Mouse (Mus musculus) hindbrain, postnatal 0 days (tissue): ENCODE measurements around the gene Slc38a4. TPM values are rescaled to one million over a fixed set of nuclear protein-coding genes. Genes with fewer than 3 reads are reported as not detected.

Experiments
- ATAC-seq: fragments of 200-750 bp; cut with Nextera tagmentation; 2 replicates; pipeline ENCODE4 v1.8.0; 2017; ENCODE audit warnings: mild to moderate bottlenecking, moderate TSS enrichment, moderate library complexity
- DNase-seq: peaks from one replicate; pipeline ENCODE4 v3.0.0-alpha.2; 2015; ENCODE audit warnings: low spot score
- H3K27ac ChIP-seq: fragments of 300-500 bp; sonication (generic); 2 replicates; pipeline ENCODE4 v1.5.1; 2014; ENCODE audit warnings: mild to moderate bottlenecking
- H3K27me3 ChIP-seq: fragments of 300-500 bp; sonication (generic); 2 replicates; pipeline ENCODE4 v1.6.1; 2014; ENCODE audit warnings: low read length, mixed read lengths; ENCODE audit not compliant: insufficient read depth
- H3K36me3 ChIP-seq: fragments of 300-500 bp; sonication (generic); 2 replicates; pipeline ENCODE4 v1.6.1; 2014; ENCODE audit warnings: low read length, mixed read lengths; ENCODE audit not compliant: insufficient read depth
- H3K4me1 ChIP-seq: fragments of 300-500 bp; sonication (generic); 2 replicates; pipeline ENCODE4 v1.6.1; 2014; ENCODE audit warnings: antibody characterized with exemption, low read length, mixed read lengths; ENCODE audit not compliant: insufficient read depth
- H3K4me2 ChIP-seq: fragments of 300-500 bp; sonication (generic); 2 replicates; pipeline ENCODE4 v1.6.1; 2014; ENCODE audit warnings: low read depth, mild to moderate bottlenecking, low read length, moderate library complexity, mixed read lengths
- H3K4me3 ChIP-seq: fragments of 300-500 bp; sonication (generic); 2 replicates; pipeline ENCODE4 v1.5.1; 2014; ENCODE audit warnings: low read length
- H3K9ac ChIP-seq: fragments of 300-500 bp; sonication (generic); replicated peaks from 2 replicates; pipeline ENCODE4 v1.6.1; 2014; ENCODE audit warnings: mild to moderate bottlenecking, low read length, moderate library complexity, mixed read lengths
- H3K9me3 ChIP-seq: fragments of 300-500 bp; sonication (generic); 2 replicates; pipeline ENCODE4 v1.6.1; 2016; ENCODE audit warnings: low read length, mixed read lengths
- CTCF ChIP-seq: IDR thresholded peaks from 2 replicates; pipeline ENCODE4 v1.5.1; 2016; ENCODE audit warnings: antibody characterized with exemption, control low read depth, low read depth
- WGBS: fragments of 180-500 bp; shearing (Covaris S2); extraction: QIAGEN DNeasy Blood & Tissue Kit; methylation state at CpG from one replicate; pipeline ENCODE4 v1.1.7; 2014; 5-methylcytosine and 5-hydroxymethylcytosine counted together
- polyA plus RNA-seq: library from polyadenylated mRNA; unstranded; fragments of >200 nt; fragmentation: Nextera tagmentation; extraction: Ambion mirVana; gene quantifications from 2 replicates; pipeline ENCODE4 v1.2.1, GENCODE M21; 2015
- total RNA-seq: library from RNA; depleted of rRNA; stranded (reverse); fragments of >200 nt; gene quantifications from 2 replicates; pipeline ENCODE4 v1.2.3, GENCODE M21; 2014

Gene Slc38a4
- total and polyA plus RNA-seq, 2 experiments from 2014 or later, result 3.1 to 3.5 TPM

DNA sequence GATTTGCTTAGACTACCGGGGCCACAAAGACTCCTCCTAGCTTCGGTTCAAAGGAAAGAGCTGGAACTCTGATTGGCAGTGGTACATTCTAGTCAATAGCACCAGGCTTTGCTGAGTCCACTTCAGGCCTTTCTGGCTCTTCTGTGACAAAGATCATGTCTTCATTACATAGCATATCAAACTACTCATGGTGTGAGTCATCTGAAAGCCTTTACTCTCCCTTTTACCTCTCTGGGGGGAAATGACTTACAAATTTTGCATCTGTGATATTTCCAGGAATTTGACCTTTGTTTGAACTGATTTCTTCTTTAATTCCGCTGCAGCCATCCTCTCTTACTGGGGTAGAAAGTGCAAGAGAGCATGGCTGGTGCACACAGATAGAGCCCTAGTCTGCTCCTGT is 46.5 kb downstream of the Slc38a4 start:
- no peaks in the 10 kb centered on the region for H3K9me3 ChIP-seq
- no peak overlapping the region for H3K4me2 ChIP-seq
- DNase-seq (no peak), ATAC-seq (no peak)
- 84% methylated on average over 3 of the region's 3 CpGs for WGBS
- H3K4me3 ChIP-seq, result no peak overlapping the region
- H3K4me1 ChIP-seq, result no peaks in the 10 kb centered on the region
- H3K9ac ChIP-seq, result no peak overlapping the region
- H3K27me3 ChIP-seq, result no peaks in the 10 kb centered on the region
- TF ChIP-seq CTCF, result no peak
- no peak overlapping the region for H3K27ac ChIP-seq
- no peaks in the 10 kb centered on the region for H3K36me3 ChIP-seq

DNA sequence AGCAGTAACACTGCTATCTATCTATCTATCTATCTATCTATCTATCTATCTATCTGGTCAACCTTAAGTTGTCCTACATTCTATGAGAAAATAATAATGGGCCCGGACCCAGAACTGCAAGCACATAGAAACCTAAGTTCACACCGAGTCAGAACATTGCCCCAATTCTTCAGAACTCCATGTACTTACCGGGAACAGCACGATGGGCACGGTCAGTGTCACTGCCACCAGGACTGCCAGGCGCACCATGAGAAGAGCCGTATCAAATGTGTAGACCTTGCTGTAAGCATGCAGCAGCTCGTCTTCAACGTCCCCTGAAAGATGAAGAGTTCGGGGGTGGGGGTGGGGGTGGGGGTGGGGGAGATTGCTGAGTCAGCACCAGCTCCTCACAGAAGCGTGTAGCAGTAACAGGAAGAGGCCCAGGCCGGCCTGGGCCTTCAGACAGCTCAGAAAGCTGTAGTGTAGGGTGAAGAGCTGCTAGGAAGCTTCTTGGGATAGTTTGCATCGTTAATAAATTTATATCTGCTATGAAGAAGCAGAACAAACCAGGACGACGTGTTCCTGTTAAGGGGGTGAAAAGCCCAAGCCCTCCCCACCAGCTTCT is 50.0 kb downstream of the Slc38a4 start:
- no peaks in the 10 kb centered on the region for H3K27me3 ChIP-seq
- DNase-seq (no peak), ATAC-seq (no peak)
- no peaks in the 10 kb centered on the region for H3K4me1 ChIP-seq
- no peak overlapping the region for H3K9ac ChIP-seq
- no peak for TF ChIP-seq CTCF
- no peak overlapping the region for H3K4me3 ChIP-seq
- H3K36me3 ChIP-seq, result no peaks in the 10 kb centered on the region
- WGBS, result 89% methylated on average over 15 of the region's 15 CpGs
- no peak overlapping the region for H3K27ac ChIP-seq
- no peak overlapping the region for H3K4me2 ChIP-seq
- no peaks in the 10 kb centered on the region for H3K9me3 ChIP-seq

DNA sequence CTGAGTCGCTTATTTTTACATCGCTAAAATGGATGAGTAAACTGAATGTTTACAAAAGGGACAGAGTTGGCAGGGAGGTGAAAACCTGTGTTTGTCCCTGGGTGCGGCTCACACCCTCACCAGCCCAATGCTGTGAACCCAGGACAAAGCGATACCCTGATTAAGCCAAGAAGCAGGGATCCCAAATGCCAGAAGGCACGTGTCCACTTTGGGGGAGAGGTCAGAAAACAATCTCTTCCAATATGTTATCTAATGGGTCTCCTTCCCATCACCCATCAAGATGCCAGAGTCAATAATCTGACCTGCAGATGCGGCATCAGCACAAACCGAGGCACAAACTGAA is 51.3 kb downstream of the Slc38a4 start:
- no peak overlapping the region for H3K27ac ChIP-seq
- 89% methylated on average over 7 of the region's 7 CpGs for WGBS
- no peak for DNase-seq

DNA sequence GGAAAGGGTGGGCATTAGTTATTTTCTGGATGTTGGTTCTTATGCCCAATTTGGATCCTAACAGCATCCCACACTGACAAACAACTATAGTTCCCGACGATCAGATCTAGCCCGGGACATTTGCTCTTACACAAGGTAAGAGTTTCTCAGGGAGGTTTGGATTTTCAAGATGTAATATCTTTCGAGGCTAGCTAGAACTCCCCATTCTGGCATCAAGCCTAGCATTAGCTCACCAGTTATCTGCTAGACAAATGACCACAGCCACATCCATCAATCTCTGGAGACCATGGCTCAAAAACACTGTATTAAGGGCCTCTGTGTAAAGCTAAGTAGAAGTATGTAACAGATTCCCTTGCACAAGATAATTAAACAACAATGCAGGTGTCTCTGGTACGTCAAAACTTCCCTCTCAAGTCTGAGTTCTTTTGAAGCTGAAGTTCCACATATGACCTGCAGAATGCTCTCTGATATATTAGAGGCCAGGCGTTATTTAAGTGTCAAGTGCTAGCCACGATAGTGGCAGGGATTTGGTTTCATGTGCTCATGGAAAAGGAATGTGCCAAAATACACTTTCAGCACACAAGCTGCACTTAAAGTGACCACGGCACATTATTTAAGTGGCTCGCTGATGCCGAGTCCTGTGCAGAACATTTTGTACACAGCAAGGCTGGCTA is 51.8 kb downstream of the Slc38a4 start:
- no peak overlapping the region for H3K27ac ChIP-seq
- no peak for TF ChIP-seq CTCF
- no peak for DNase-seq
- H3K9me3 ChIP-seq, result no peaks in the 10 kb centered on the region
- H3K27me3 ChIP-seq, result no peaks in the 10 kb centered on the region
- WGBS, result 74% methylated on average over 10 of the region's 10 CpGs
- no peaks in the 10 kb centered on the region for H3K4me1 ChIP-seq
- H3K4me3 ChIP-seq, result no peak overlapping the region
- no peaks in the 10 kb centered on the region for H3K36me3 ChIP-seq
- H3K9ac ChIP-seq, result no peak overlapping the region
- H3K4me2 ChIP-seq, result no peak overlapping the region
- ATAC-seq, result no peak

More for the DNA sequence above, 51.3 kb downstream of the Slc38a4 start:
- ATAC-seq, result no peak
- TF ChIP-seq CTCF, result no peak
- Histone ChIP-seq H3K9ac (no peak overlapping the region), H3K4me3 (no peak overlapping the region), H3K4me2 (no peak overlapping the region), H3K9me3 (no peaks in the 10 kb centered on the region), H3K36me3 (no peaks in the 10 kb centered on the region), H3K27me3 (no peaks in the 10 kb centered on the region), H3K4me1 (no peaks in the 10 kb centered on the region)

DNA sequence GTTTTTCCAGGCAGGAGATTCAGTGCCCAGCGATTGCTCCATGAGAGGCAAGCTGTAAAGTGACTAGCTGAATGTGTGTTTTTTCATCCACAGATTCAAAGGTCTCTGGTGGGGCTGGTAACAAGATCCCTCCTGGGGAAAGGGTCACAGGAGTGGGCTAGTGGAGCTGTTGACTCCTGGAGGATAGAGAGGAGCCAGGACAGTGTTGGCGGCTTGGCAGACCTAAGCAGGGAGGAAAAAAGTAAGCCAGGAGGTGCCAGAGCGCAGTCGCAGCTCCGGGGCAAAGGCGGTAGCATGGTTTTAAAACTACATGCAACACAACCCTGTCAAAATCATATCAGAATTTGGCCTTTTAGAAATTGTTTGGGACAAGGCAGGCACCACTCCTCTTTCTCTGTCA is 52.6 kb downstream of the Slc38a4 start:
- Histone ChIP-seq H3K36me3 (no peaks in the 10 kb centered on the region), H3K27me3 (no peaks in the 10 kb centered on the region), H3K9ac (no peak overlapping the region), H3K9me3 (no peaks in the 10 kb centered on the region), H3K4me3 (peak overlapping the region; percentile 18; the same call in 1 of the 2 replicates), H3K4me1 (no peaks in the 10 kb centered on the region), H3K4me2 (peak overlapping the region; percentile 40), H3K27ac (no peak overlapping the region)
- 66% methylated on average over 6 of the region's 6 CpGs for WGBS
- DNase-seq (no peak), ATAC-seq (no peak)
- no peak for TF ChIP-seq CTCF

DNA sequence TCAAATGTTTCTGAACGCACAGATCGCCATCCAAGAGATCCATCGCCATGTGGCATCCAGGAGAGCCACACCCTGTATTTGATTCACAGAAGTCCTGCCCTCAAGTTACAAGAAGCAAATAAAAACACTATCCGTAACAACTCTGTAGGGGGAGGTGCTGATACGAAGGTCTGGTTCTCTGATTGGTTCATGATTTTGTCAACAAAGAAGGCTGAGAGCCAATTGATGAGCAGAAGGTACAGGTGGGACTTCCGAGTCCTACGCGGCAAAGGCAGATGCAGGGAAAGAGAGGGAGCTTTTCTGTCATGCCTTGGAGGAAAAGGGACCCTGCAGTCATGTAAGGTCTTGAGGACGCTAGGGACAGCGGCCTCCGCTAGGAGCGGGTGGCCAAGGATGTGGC is 53.0 kb downstream of the Slc38a4 start:
- Histone ChIP-seq H3K27me3 (no peaks in the 10 kb centered on the region), H3K9me3 (no peaks in the 10 kb centered on the region), H3K27ac (no peak overlapping the region), H3K4me2 (peak overlapping the region; percentile 40), H3K36me3 (no peaks in the 10 kb centered on the region), H3K4me1 (no peaks in the 10 kb centered on the region), H3K9ac (no peak overlapping the region), H3K4me3 (peak overlapping the region; percentile 18; the same call in 1 of the 2 replicates)
- ATAC-seq, result no peak
- peak; percentile 36 for DNase-seq
- 65% methylated on average over 12 of the region's 12 CpGs for WGBS
- no peak for TF ChIP-seq CTCF

DNA sequence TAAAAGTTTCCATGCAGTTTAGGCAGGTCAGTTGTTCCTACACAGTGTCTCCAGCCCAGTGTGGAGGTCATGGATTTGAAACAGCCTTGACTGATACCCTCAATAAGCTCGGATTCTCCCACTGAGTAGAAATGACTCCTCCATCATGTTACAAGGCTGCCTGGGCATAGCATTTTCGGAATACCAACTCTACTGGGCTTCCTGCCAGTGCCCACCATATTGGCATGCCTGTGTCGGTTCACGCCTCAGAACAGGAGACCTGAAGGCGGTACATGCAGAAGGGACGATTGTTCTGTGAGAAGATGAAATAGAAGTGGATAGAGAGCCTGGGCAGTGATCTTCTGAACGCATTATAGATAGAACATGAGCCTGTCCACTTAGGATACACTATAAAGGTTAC is 53.9 kb downstream of the Slc38a4 start:
- H3K4me2 ChIP-seq, result no peak overlapping the region
- no peaks in the 10 kb centered on the region for H3K27me3 ChIP-seq
- no peak overlapping the region for H3K4me3 ChIP-seq
- no peaks in the 10 kb centered on the region for H3K4me1 ChIP-seq
- DNase-seq (no peak), ATAC-seq (no peak)
- 68% methylated on average over 7 of the region's 7 CpGs for WGBS
- no peak overlapping the region for H3K9ac ChIP-seq
- H3K27ac ChIP-seq, result no peak overlapping the region
- no peaks in the 10 kb centered on the region for H3K9me3 ChIP-seq
- H3K36me3 ChIP-seq, result no peaks in the 10 kb centered on the region
- TF ChIP-seq CTCF, result no peak
